8 mouse cellular contexts compared by ENCODE assay signal in the genomic region with DNA sequence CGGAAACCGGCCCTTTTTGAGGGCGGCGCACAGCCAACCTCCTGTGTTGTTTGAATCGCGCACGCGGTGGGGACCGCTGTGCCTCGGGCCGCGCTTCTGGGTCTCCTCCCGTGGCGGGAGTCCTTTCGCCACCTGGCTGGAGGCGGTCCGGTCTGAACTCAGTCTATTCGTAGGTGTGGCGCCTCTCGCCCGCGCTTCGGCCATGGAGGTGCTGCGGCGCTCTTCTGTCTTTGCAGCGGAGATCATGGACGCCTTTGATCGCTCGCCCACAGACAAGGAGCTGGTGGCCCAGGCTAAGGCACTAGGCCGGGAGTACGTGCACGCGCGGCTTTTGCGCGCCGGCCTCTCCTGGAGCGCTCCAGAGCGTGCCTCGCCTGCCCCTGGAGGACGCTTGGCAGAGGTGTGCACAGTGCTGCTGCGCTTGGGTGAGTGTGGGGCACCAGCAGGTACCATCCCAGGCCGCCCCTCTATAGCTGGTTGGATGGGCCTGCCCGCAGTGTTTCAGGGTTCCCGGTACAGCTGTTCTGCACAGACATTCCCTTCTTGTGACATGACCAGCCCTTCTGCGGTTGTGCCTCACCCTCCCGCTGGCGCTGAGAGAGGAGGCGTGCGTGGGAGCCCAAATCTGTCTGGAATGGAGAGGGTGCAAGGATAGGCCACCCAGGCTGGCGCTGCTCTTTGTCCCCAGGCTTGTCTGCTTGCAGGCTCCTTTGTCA. TPM values are rescaled to one million over a fixed set of nuclear protein-coding genes. Genes with fewer than 3 reads are reported as not detected.
DNase-seq lines count a peak whose midpoint lies in the region; ATAC-seq and TF ChIP-seq lines count a peak whose summit lies in the region.

No protein-coding gene starts in this region.

- peak overlapping the region; percentile 70 for H3K9ac ChIP-seq in heart, adult 2 months (ENCODE audit: low read depth, low read length)
- H3K9ac ChIP-seq in limb, embryonic 15.5 days, result peak overlapping the region; percentile 44; the same call in 1 of the 2 replicates
- peak overlapping the region; percentile 82 for H3K9ac ChIP-seq in midbrain, postnatal 0 days (replicated peaks; ENCODE audit: low read length, poor library complexity, severe bottlenecking)

- peak overlapping the region; percentile 85 for H3K27ac ChIP-seq in embryonic facial prominence, embryonic 10.5 days (replicated peaks)
- peak overlapping the region; percentile 73 for H3K27ac ChIP-seq in heart, adult 2 months
- peak overlapping the region; percentile 33; the same call in 1 of the 2 replicates for H3K27ac ChIP-seq in limb, embryonic 15.5 days
- peak overlapping the region; percentile 87 for H3K27ac ChIP-seq in midbrain, postnatal 0 days (ENCODE audit: low read depth, low read length)

- peak; percentile 13 for DNase-seq in thymus, postnatal 14 days
- DNase-seq in thymus, postnatal 25 days, result no peak
- DNase-seq in embryonic facial prominence, embryonic 10.5 days (ENCODE audit: low spot score), result peak; percentile 88
- peak; percentile 60 to 62 for DNase-seq in heart, adult 2 months
- DNase-seq in kidney, adult 18-20 months, result peak; percentile 71
- DNase-seq in midbrain, postnatal 0 days (ENCODE audit: low spot score), result peak; percentile 81
- peak; percentile 66 for DNase-seq in testis, postnatal 14 days (ENCODE audit: low spot score)

- H3K4me1 ChIP-seq in embryonic facial prominence, embryonic 10.5 days, result peaks cover 29% of the 10 kb centered on the region
- H3K4me1 ChIP-seq in heart, adult 2 months (ENCODE audit: control insufficient read depth, insufficient read depth, low read length), result peaks cover 8% of the 10 kb centered on the region
- H3K4me1 ChIP-seq in limb, embryonic 15.5 days, result peaks cover 13% of the 10 kb centered on the region
- peaks cover 3% of the 10 kb centered on the region; the same call in 1 of the 2 replicates for H3K4me1 ChIP-seq in midbrain, postnatal 0 days (ENCODE audit: insufficient read depth, low read length)

- ATAC-seq in limb, embryonic 15.5 days (ENCODE audit: insufficient number of reproducible peaks, low FRiP score, low TSS enrichment, low read depth), result peak; percentile 37; the same call in 1 of the 2 replicates
- peak; percentile 92 for ATAC-seq in midbrain, postnatal 0 days (ENCODE audit: low FRiP score)

- H3K4me2 ChIP-seq in limb, embryonic 15.5 days, result peak overlapping the region; percentile 93
- H3K4me2 ChIP-seq in midbrain, postnatal 0 days (ENCODE audit: low read depth, low read length, poor library complexity, severe bottlenecking), result peak overlapping the region; percentile 84

- H3K79me2 ChIP-seq in heart, adult 2 months (replicated peaks; ENCODE audit: control insufficient read depth, insufficient read depth, low read length), result no peaks in the 10 kb centered on the region

- peak; percentile 64 for TF ChIP-seq CTCF in heart, adult 2 months (IDR thresholded peaks at IDR 0.05)
- peak; percentile 74 for TF ChIP-seq CTCF in midbrain, postnatal 0 days (IDR thresholded peaks at IDR 0.05)

- intact Hi-C loops in heart, adult 2 months (cut with DNase I), result loop anchor here (5.0 kb wide), 1 partner anchor 49 kb away; no protein-coding TSS in a partner anchor

- H3K27me3 ChIP-seq in embryonic facial prominence, embryonic 10.5 days (replicated peaks; ENCODE audit: low read depth, poor library complexity, severe bottlenecking), result peaks cover 44% of the 10 kb centered on the region
- no peaks in the 10 kb centered on the region for H3K27me3 ChIP-seq in heart, adult 2 months (ENCODE audit: control insufficient read depth, insufficient read depth, low read length)
- H3K27me3 ChIP-seq in limb, embryonic 15.5 days, result 0 out of 2 replicates have a peak, but pooled peaks cover 3% of the 10 kb centered on the region
- H3K27me3 ChIP-seq in midbrain, postnatal 0 days (ENCODE audit: insufficient read depth, low read length), result no peaks in the 10 kb centered on the region

- peaks cover 22% of the 10 kb centered on the region for H3K36me3 ChIP-seq in embryonic facial prominence, embryonic 10.5 days (replicated peaks)
- H3K36me3 ChIP-seq in heart, adult 2 months (ENCODE audit: control insufficient read depth, insufficient read depth, low read length), result no peaks in the 10 kb centered on the region
- H3K36me3 ChIP-seq in limb, embryonic 15.5 days, result no peaks in the 10 kb centered on the region; the same call in 1 of the 2 replicates
- H3K36me3 ChIP-seq in midbrain, postnatal 0 days (ENCODE audit: insufficient read depth, low read length), result peaks cover 6% of the 10 kb centered on the region; the same call in 1 of the 2 replicates

- WGBS in embryonic facial prominence, embryonic 10.5 days, result 3% methylated on average over 51 of the region's 51 CpGs
- WGBS in heart, adult 2 months, result 8% methylated on average over 51 of the region's 51 CpGs
- 3% methylated on average over 51 of the region's 51 CpGs for WGBS in limb, embryonic 15.5 days
- WGBS in midbrain, postnatal 0 days, result 2% methylated on average over 51 of the region's 51 CpGs

- H3K9me3 ChIP-seq in embryonic facial prominence, embryonic 10.5 days, result peaks cover 7% of the 10 kb centered on the region; the same call in 1 of the 2 replicates
- H3K9me3 ChIP-seq in limb, embryonic 15.5 days, result no peaks in the 10 kb centered on the region
- H3K9me3 ChIP-seq in midbrain, postnatal 0 days (ENCODE audit: low read length), result no peaks in the 10 kb centered on the region

- H3K4me3 ChIP-seq in embryonic facial prominence, embryonic 10.5 days, result peak overlapping the region; percentile 70
- peak overlapping the region; percentile 66 for H3K4me3 ChIP-seq in heart, adult 2 months
- peak overlapping the region; percentile 57 for H3K4me3 ChIP-seq in limb, embryonic 15.5 days
- H3K4me3 ChIP-seq in midbrain, postnatal 0 days (ENCODE audit: low read depth, low read length), result peak overlapping the region; percentile 63

- no peak for TF ChIP-seq POLR2A in heart, adult 2 months (IDR thresholded peaks at IDR 0.05; ENCODE audit: insufficient read depth, low read depth, low read length)

- 0 out of 2 replicates have a peak, but pooled peaks have one; percentile 15 for TF ChIP-seq EP300 in heart, adult 2 months (IDR thresholded peaks at IDR 0.05; ENCODE audit: insufficient read depth, low read depth, low read length)

RNA-seq across cellular contexts. Expression of gene Bok, which starts 0.9 kb away (rescaled TPM):
- 38.1 and 38.6 TPM in 2 replicates for polyA plus RNA-seq in embryonic facial prominence, embryonic 10.5 days (2016; fragmentation: Nextera tagmentation; extraction: Ambion mirVana)
- 1 to 10 TPM; 3.0 to 3.1 TPM for total RNA-seq in heart, adult 2 months (2021)
- 5.9 and 9.0 TPM in 2 replicates for polyA plus RNA-seq in heart, adult 2 months (2012; rRNA removed)
- polyA plus RNA-seq in limb, embryonic 15.5 days (2015; fragmentation: Nextera tagmentation; extraction: Ambion mirVana), result 40.5 and 48.4 TPM in 2 replicates
- total RNA-seq in midbrain, postnatal 0 days (2014; rRNA removed), result 99.4 and 108 TPM in 2 replicates
- polyA plus RNA-seq in midbrain, postnatal 0 days (2015; fragmentation: Nextera tagmentation; extraction: Ambion mirVana), result 95.4 and 96.6 TPM in 2 replicates

RNA-seq across cellular contexts. Expression of gene Stk25, which starts 27.9 kb away (rescaled TPM):
- 164 and 174 TPM in 2 replicates for polyA plus RNA-seq in embryonic facial prominence, embryonic 10.5 days (2016; fragmentation: Nextera tagmentation; extraction: Ambion mirVana)
- total RNA-seq in heart, adult 2 months (2021), result 100 to 1,000 TPM in 1 of 2 experiments, 10 to 100 TPM in 1; 81.2 to 104 TPM
- polyA plus RNA-seq in heart, adult 2 months (2012; rRNA removed), result 90.4 and 143 TPM in 2 replicates
- polyA plus RNA-seq in limb, embryonic 15.5 days (2015; fragmentation: Nextera tagmentation; extraction: Ambion mirVana), result 176 and 200 TPM in 2 replicates
- 301 and 335 TPM in 2 replicates for total RNA-seq in midbrain, postnatal 0 days (2014; rRNA removed)
- polyA plus RNA-seq in midbrain, postnatal 0 days (2015; fragmentation: Nextera tagmentation; extraction: Ambion mirVana), result 362 and 412 TPM in 2 replicates

Comparison
In these comparisons a context has a peak if more than half of its experiments do, and no peak if none do; other contexts are left out.
1. H3K27ac ChIP-seq: peak in every context shown above with its lines; median percentile 87 in midbrain, postnatal 0 days; 85 in embryonic facial prominence, embryonic 10.5 days; 73 in heart, adult 2 months; 33 in limb, embryonic 15.5 days.